Mouse (Mus musculus) MEL (cell line): Measurements from ENCODE around the gene Napsa.

Experiments
- CTCF ChIP-seq, 3 experiments: IDR thresholded peaks in 2 of 3; conservative IDR thresholded peaks in 1 of 3; 2 replicates each; pipeline ENCODE4 v1.5.1; 2011 to 2012; ENCODE audit warnings: low read length in 3 of 3, low read depth in 2 of 3, mild to moderate bottlenecking in 2 of 3, improper control_type of control experiment in 1 of 3, inconsistent platforms in 1 of 3, mixed read lengths in 1 of 3, moderate library complexity in 1 of 3; ENCODE audit not compliant: control insufficient read depth in 1 of 3, insufficient read depth in 1 of 3, poor library complexity in 1 of 3, severe bottlenecking in 1 of 3
- EP300 ChIP-seq, 2 experiments: IDR thresholded peaks; 2 replicates each; pipeline ENCODE4 v1.6.1; 2011; ENCODE audit warnings: improper control_type of control experiment in 2 of 2, low read length in 2 of 2, low read depth in 1 of 2, mild to moderate bottlenecking in 1 of 2
- GATA1 ChIP-seq: IDR thresholded peaks from 2 replicates; pipeline ENCODE4 v1.6.1; 2011; ENCODE audit warnings: low read depth, low read length, improper control_type of control experiment
- MAFK ChIP-seq: IDR thresholded peaks from 2 replicates; pipeline ENCODE4 v1.6.1; 2011; ENCODE audit warnings: low read depth, mild to moderate bottlenecking, low read length, improper control_type of control experiment, borderline replicate concordance
- MEF2A ChIP-seq: IDR thresholded peaks from 2 replicates; pipeline ENCODE4 v1.6.1; 2014; ENCODE audit warnings: low read depth, mild to moderate bottlenecking, inconsistent platforms, low read length, improper control_type of control experiment; ENCODE audit not compliant: poor library complexity, insufficient replicate concordance, severe bottlenecking; ENCODE audit errors: extremely low read depth
- NELFE ChIP-seq: IDR thresholded peaks from 2 replicates; pipeline ENCODE4 v1.6.1; 2011; ENCODE audit warnings: low read depth, low read length, improper control_type of control experiment
- POLR2A ChIP-seq, 2 experiments: IDR thresholded peaks; 2 replicates each; pipeline ENCODE4 v1.6.1; 2011 to 2012; ENCODE audit warnings: low read length in 2 of 2, mild to moderate bottlenecking in 2 of 2, control low read depth in 1 of 2, improper control_type of control experiment in 1 of 2, low read depth in 1 of 2, moderate library complexity in 1 of 2; ENCODE audit not compliant: control insufficient read depth in 1 of 2, insufficient read depth in 1 of 2, poor library complexity in 1 of 2
- POLR2AphosphoS2 ChIP-seq: IDR thresholded peaks from 2 replicates; pipeline ENCODE4 v1.6.1; 2011; ENCODE audit warnings: low read length, improper control_type of control experiment
- SIN3A ChIP-seq: IDR thresholded peaks from 2 replicates; pipeline ENCODE4 v1.6.1; 2012; ENCODE audit warnings: low read length, improper control_type of control experiment, inconsistent platforms
- TAL1 ChIP-seq: IDR thresholded peaks from 2 replicates; pipeline ENCODE4 v1.6.1; 2012; ENCODE audit warnings: mild to moderate bottlenecking, inconsistent platforms, low read length, moderate library complexity, mixed read lengths
- TBP ChIP-seq: IDR thresholded peaks from 2 replicates; pipeline ENCODE4 v1.8.0; 2011; ENCODE audit warnings: low read depth, low read length, improper control_type of control experiment
- TCF12 ChIP-seq: IDR thresholded peaks from 2 replicates; pipeline ENCODE4 v1.6.1; 2014; ENCODE audit warnings: low read depth, mild to moderate bottlenecking, inconsistent platforms, low read length, improper control_type of control experiment, moderate library complexity
- ZC3H11A ChIP-seq: IDR thresholded peaks from 2 replicates; pipeline ENCODE4 v1.6.1; 2012; ENCODE audit warnings: low read depth, mild to moderate bottlenecking, inconsistent platforms, low read length, improper control_type of control experiment

GRCm38 (mm10) chr7:44595131-44595561 is 23.0 kb downstream of the Napsa start:
- no peak for TF ChIP-seq ZC3H11A
- no peak for TF ChIP-seq CTCF (IDR thresholded peaks at IDR 0.05 in 2 of 3, conservative IDR thresholded peaks at IDR 0.05 in 1 of 3; ENCODE audit: control insufficient read depth in 1 of 3, insufficient read depth in 1 of 3, low read depth in 2 of 3, low read length in 3 of 3, poor library complexity in 1 of 3, severe bottlenecking in 1 of 3)
- TF ChIP-seq POLR2A (IDR thresholded peaks at IDR 0.05; ENCODE audit: control insufficient read depth in 1 of 2, insufficient read depth in 1 of 2, low read depth in 1 of 2, low read length in 2 of 2, poor library complexity in 1 of 2), result no peak
- TF ChIP-seq POLR2AphosphoS2, result no peak
- TF ChIP-seq NELFE, result no peak
- no peak for TF ChIP-seq EP300 (IDR thresholded peaks at IDR 0.05; ENCODE audit: low read depth in 1 of 2, low read length in 2 of 2)
- no peak for TF ChIP-seq SIN3A
- TF ChIP-seq TAL1, result no peak
- no peak for TF ChIP-seq MAFK
- TF ChIP-seq MEF2A, result no peak
- TF ChIP-seq TCF12, result no peak
- TF ChIP-seq TBP, result no peak
- no peak for TF ChIP-seq GATA1
